Mouse (Mus musculus) heart, adult 8-10 months (tissue): ENCODE measurements around the gene AY074887. TPM values are rescaled to one million over a fixed set of nuclear protein-coding genes. Genes with fewer than 3 reads are reported as not detected.

Experiments
- DNase-seq: peaks from one replicate; pipeline ENCODE4 v3.0.0; 2022; ENCODE audit warnings: low spot score
- total RNA-seq, 4 experiments: library from RNA; stranded (reverse); gene quantifications; 2 replicates each; pipeline ENCODE4 v1.2.4; 2022

The AY074887 gene
- total RNA-seq, 4 experiments from 2014 or later = not detected

DNA sequence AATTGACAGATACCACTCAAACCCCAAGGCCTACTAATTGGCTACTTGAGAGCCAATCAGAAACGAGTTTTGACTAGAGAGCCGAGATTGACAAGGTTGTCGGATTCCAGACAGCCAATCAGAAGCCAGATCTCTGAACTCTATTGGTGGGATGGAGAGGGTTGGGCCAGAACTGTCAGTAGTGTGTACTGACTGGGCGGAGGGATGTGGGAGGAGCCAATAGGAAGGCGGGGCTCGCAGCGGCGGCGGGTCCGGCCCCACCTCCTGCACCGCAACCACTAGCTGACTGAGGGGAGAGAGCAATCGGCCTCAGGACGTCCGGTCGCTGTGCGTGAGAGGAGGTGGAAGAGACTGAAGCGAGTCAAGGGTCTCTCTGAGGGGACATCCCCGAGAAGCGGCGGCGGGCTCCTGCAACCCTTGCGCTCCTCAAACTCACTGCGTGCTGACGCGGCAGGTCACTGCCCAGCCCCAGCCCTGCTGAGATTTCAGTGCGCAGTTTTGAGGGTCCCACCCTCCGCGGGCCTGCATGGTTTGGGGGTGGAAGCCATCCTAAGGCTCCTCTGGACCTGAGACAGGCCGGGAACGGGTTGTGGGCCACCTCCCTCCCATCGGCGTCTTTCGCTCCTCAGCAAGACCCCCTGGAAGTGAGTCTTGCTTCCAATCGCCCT is 33.7 kb downstream of the AY074887 start, which contains the start of gene Hykk:
Hykk (plus strand) TSS at position 274 of the 668 bp plus-strand sequence.
- peak; percentile 90 for DNase-seq

- DNase-seq = no peak
These were observed 34.4 kb downstream of the AY074887 start for GRCm38 (mm10) chr9:54916401-54916800.

- no peak for DNase-seq
These were observed 35.2 kb downstream of the AY074887 start for GRCm38 (mm10) chr9:54915576-54915975.

GRCm38 (mm10) chr9:54909446-54909845 is 41.4 kb downstream of the AY074887 start:
- no peak for DNase-seq

Other genes starting within 250 kb of the AY074887 start
- 10 to 100 TPM; 27.3 to 32.4 (median 29.6) TPM for gene Wdr61, start 216.5 kb downstream of the AY074887 start, total RNA-seq
- gene Crabp1, start 186.2 kb downstream of the AY074887 start, total RNA-seq = not detected
- 10 to 100 TPM; 21.1 to 24.7 (median 21.8) TPM for gene Ireb2, start 87.2 kb downstream of the AY074887 start, total RNA-seq
- 1 to 10 TPM in 3 of 4 experiments, under 1 TPM in 1; 0.87 to 1.7 (median 1.3) TPM for gene Hykk, start 33.7 kb downstream of the AY074887 start, total RNA-seq
- 100 to 1,000 TPM; 112 to 128 (median 120) TPM for gene Psma4, start 208 bp downstream of the AY074887 start, total RNA-seq
- gene Chrna5, start 29.9 kb upstream of the AY074887 start, total RNA-seq = not detected
- not detected for gene Chrna3, start 75.6 kb upstream of the AY074887 start, total RNA-seq
- gene Chrnb4, start 97.8 kb upstream of the AY074887 start, total RNA-seq = under 1 TPM in 1 of 4 experiments, not detected in 3; 0.06 TPM
- 10 to 100 TPM; 27.6 to 29.7 (median 28.3) TPM for gene Ube2q2, start 197.9 kb upstream of the AY074887 start, total RNA-seq